ENCODE assay signal across 9 mouse cellular contexts in the genomic region with DNA sequence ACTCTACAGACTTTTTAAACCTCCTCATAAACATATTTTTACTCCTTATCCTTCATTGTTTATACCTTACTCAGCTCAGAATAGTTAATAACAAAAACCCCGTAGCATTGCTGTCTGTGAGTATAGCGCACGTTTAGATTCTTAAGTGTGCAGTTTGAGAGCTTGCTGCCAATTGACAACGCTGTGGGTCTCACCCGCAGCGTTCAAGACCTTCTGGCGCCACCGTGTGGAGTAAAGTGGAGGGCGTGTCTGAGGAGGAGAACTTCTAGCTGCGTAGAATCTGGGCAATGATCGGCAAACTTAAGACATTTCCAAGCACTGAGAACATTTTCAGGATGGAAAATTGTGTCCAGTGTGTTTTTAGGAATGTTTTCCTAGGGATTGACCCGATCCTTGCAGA.
DNase-seq lines count a peak whose midpoint lies in the region.
"Had no signal": no experiment of that assay in that cellular context is flagged by ENCODE, and none has a peak within 500 bp of the region (broad histone marks: within the 10 kb centered on the region; RNA-seq: fewer than 3 reads in every experiment).

No protein-coding gene starts in this region.

- H3K4me3 ChIP-seq in forebrain, embryonic 10.5 days = no peak overlapping the region
- H3K4me3 ChIP-seq: limb, embryonic 15.5 days had no signal

- H3K4me1 ChIP-seq in forebrain, embryonic 10.5 days = no peaks in the 10 kb centered on the region
- H3K4me1 ChIP-seq: limb, embryonic 15.5 days had no signal

- H3K27me3 ChIP-seq in forebrain, embryonic 10.5 days (ENCODE audit: poor library complexity, severe bottlenecking) = no peaks in the 10 kb centered on the region; the same call in 1 of the 2 replicates
- H3K27me3 ChIP-seq: limb, embryonic 15.5 days had no signal

- no peak overlapping the region for H3K27ac ChIP-seq in forebrain, embryonic 10.5 days
- H3K27ac ChIP-seq: limb, embryonic 15.5 days had no signal

- no peaks in the 10 kb centered on the region for H3K36me3 ChIP-seq in forebrain, embryonic 10.5 days (replicated peaks)
- H3K36me3 ChIP-seq: limb, embryonic 15.5 days had no signal

- intact Hi-C loops in heart, postnatal 36 days (cut with DNase I) = loop anchor here (1.0 to 10.0 kb wide), 5 partner anchors 122 to 730 kb away; no protein-coding TSS in a partner anchor

- DNase-seq in ES-CJ7 (ENCODE audit: low read depth, low spot score) = peak; percentile 80
- peak; percentile 91 for DNase-seq in brain, adult 2 months (ENCODE audit: low read depth, low spot score)
- DNase-seq in forebrain, embryonic 10.5 days (ENCODE audit: extremely low spot score, low spot score) = peak; percentile 77
- peak; percentile 81 to 85 for DNase-seq in heart, postnatal 36 days
- DNase-seq in layer of hippocampus, adult 9-11 months = peak; percentile 72
- DNase-seq in lung, postnatal 36 days = peak; percentile 92
- DNase-seq in retina, postnatal 7 days (ENCODE audit: low read depth, low spot score) = peak; percentile 69
- DNase-seq in thymus, postnatal 4 days = peak; percentile 87

- 15% methylated on average over 12 of the region's 12 CpGs for whole genome bisulfite sequencing in forebrain, embryonic 10.5 days

- H3K9me3 ChIP-seq in forebrain, embryonic 10.5 days = no peaks in the 10 kb centered on the region
- H3K9me3 ChIP-seq: limb, embryonic 15.5 days had no signal
